Mouse (Mus musculus): ENCODE results near the gene Pik3c2g. TPM values are rescaled to one million over a fixed set of nuclear protein-coding genes. Genes with fewer than 3 reads are reported as not detected.

The Pik3c2g gene
- polyA plus RNA-seq (2015; fragmentation: Nextera tagmentation; extraction: Ambion mirVana): 0.05 and 0.10 TPM in 2 replicates

DNA sequence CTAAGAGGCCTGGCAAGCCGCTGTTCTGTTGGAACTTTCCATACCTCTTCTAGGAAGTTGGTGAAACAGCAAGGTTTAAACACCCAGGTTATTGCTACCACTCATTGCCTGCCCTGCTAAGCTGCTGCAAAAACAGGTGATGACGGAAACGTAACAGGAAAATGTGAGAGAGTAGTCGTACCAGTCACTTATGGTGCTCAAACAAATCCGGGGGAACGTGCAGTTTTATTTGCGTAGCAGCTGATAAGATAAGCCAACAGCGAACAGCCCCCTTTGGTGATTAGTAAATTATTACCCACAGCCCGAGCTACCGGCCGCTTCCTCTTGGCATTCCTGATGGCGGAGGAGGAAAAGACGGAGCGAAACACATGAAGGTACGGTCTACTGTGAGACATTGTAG is at the start of gene Pik3c2g:
Gene Pik3c2g (plus strand): TSS at position 330 of the 400 bp plus-strand sequence.
- H3K4me2 ChIP-seq (replicated peaks): no peak within 1 kb of the TSS
- WGBS: 89% methylated on average over 15 of the region's 15 CpGs
- no peak within 1 kb of the TSS for H3K4me3 ChIP-seq
- H3K9me3 ChIP-seq: no peaks in the 10 kb centered on the region
- ATAC-seq (replicated peaks): no peak
- no peak within 1 kb of the TSS for H3K9ac ChIP-seq (replicated peaks)
- H3K4me1 ChIP-seq: no peaks in the 10 kb centered on the region
- no peaks in the 10 kb centered on the region for H3K36me3 ChIP-seq
- no peaks in the 10 kb centered on the region for H3K27me3 ChIP-seq
- H3K27ac ChIP-seq (replicated peaks): no peak within 1 kb of the TSS

DNA sequence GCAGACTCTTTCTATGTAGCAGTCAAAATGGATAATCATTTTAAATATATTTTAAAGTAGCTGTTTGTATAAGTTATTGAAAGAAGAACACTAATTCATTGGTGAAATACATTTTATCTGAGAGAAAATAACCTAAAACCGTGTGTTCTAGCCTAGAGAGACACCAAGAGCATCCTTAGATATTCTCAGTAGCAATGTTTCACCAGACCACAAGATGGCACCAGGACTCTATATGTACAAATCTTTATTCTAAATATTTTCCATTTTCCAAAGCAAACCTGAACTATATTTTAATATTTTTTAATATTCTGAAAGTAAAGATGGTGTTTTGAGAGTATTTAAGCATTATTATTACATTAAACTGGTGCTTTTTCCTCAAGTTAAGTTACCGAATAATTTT is 48.6 kb upstream of the Pik3c2g start:
- Histone ChIP-seq H3K4me1 (no peaks in the 10 kb centered on the region), H3K27me3 (no peaks in the 10 kb centered on the region), H3K9ac (replicated peaks) (no peak overlapping the region), H3K4me2 (replicated peaks) (no peak overlapping the region), H3K9me3 (no peaks in the 10 kb centered on the region), H3K27ac (replicated peaks) (no peak overlapping the region), H3K4me3 (no peak overlapping the region), H3K36me3 (no peaks in the 10 kb centered on the region)
- ATAC-seq (replicated peaks): no peak
- WGBS: 59% methylated on average over 2 of the region's 2 CpGs

DNA sequence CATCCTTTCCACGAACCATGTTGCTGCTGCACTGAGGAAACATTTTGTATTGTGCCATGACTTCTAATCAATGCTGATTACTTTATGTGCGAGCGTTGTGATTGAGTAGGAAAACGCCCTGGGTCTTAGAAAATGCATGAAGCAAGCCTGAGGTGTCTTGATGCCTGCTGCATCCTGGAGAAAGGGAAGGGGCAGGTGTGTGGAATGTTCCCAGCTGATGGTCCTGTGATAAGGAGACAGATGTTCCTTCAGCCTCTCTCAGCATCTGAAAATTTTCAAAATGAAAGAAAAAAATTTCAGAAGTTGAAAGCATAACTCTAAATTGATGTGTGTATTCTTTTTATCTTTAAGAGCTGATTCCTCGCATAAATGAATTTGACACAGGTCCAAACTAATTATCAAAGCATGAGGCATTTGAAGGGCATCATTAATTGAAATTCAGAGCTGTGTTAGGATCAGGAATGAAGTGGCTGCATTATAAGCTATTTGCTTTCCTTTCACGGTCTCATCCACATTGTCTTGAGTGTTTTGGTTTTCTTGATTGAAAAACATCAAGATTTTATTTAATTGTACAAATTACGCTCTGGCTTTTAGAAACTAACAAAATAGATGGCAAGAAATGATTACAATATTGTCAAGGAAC is 31.4 kb upstream of the Pik3c2g start:
- no peak overlapping the region for H3K9ac ChIP-seq (replicated peaks)
- no peaks in the 10 kb centered on the region for H3K36me3 ChIP-seq
- ATAC-seq (replicated peaks): peak; percentile 48; the same call in 1 of the 2 replicates
- no peak overlapping the region for H3K4me3 ChIP-seq
- no peak overlapping the region for H3K4me2 ChIP-seq (replicated peaks)
- 52% methylated on average over 7 of the region's 7 CpGs for WGBS
- no peaks in the 10 kb centered on the region for H3K9me3 ChIP-seq
- no peaks in the 10 kb centered on the region for H3K4me1 ChIP-seq
- H3K27me3 ChIP-seq: no peaks in the 10 kb centered on the region
- H3K27ac ChIP-seq (replicated peaks): 0 out of 2 replicates have a peak overlapping the region, but pooled peaks have one; percentile 34

GRCm38 (mm10) chr6:139569211-139569610 is 17.8 kb upstream of the Pik3c2g start:
- H3K36me3 ChIP-seq: no peaks in the 10 kb centered on the region
- no peak overlapping the region for H3K4me3 ChIP-seq
- H3K4me2 ChIP-seq (replicated peaks): no peak overlapping the region
- no peaks in the 10 kb centered on the region for H3K4me1 ChIP-seq
- no peak overlapping the region for H3K9ac ChIP-seq (replicated peaks)
- WGBS: 21% methylated on average over 7 of the region's 7 CpGs
- H3K27ac ChIP-seq (replicated peaks): no peak overlapping the region
- ATAC-seq (replicated peaks): no peak
- H3K27me3 ChIP-seq: no peaks in the 10 kb centered on the region
- no peaks in the 10 kb centered on the region for H3K9me3 ChIP-seq

DNA sequence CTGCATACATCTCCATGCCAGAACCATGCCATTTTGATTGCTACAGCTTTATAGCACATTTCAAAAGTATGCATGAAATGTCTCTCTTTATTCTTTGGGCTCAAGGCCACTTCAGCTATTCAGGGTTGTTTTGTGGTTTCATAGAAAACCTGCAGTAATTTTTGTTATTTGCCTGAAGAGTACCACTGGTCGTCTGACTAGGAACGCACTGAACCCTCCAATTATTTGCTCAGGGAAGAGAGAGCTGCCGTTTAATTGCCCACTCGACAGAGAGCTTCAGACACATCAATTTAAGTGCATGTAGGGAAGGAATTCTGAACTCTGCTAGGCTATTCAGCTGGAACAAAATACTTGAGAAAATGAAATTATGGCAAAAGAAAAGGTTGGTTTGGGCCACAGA is 11.2 kb upstream of the Pik3c2g start:
- 47% methylated on average over 4 of the region's 4 CpGs for WGBS
- no peaks in the 10 kb centered on the region for H3K36me3 ChIP-seq
- H3K27me3 ChIP-seq: no peaks in the 10 kb centered on the region
- H3K27ac ChIP-seq (replicated peaks): no peak overlapping the region
- H3K4me1 ChIP-seq: no peaks in the 10 kb centered on the region
- no peak overlapping the region for H3K4me3 ChIP-seq
- no peak overlapping the region for H3K4me2 ChIP-seq (replicated peaks)
- H3K9ac ChIP-seq (replicated peaks): no peak overlapping the region
- H3K9me3 ChIP-seq: no peaks in the 10 kb centered on the region
- no peak for ATAC-seq (replicated peaks)

DNA sequence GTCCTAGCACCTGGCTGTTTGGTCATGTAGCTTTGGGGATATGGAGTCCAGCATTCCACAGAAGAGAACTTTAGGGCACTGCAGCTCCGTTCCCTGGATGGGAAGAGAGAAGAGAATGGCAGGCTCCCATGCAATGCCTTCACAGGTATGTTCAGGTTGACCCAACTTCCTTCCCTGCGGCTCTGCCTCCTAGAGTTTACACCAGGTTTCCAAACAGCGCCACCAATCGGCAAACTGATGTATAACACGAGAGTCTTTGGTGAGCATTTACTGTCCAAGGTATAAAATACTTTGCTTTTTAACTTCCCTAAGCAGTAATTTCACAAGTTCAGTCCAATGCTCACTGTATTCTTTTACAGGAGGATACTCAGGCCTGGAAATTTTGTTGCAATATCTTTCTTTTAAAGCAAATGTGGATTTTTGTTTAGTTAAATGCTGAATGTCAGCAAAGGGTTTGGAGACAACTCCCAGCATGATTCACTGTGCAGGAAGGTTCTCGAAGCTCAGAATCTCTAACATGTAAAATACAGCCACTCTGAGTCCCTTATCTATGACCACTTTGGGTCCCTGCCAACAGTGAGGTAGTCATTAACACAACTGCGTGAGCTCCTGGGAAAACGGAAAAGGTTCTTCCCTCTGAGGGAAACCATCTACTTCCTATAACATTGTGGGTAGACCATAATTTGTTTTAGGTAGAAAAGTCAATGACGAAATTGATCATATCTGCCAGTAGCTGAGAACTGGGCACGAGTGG is 10.6 kb upstream of the Pik3c2g start:
- Histone ChIP-seq H3K4me2 (replicated peaks) (no peak overlapping the region), H3K4me1 (no peaks in the 10 kb centered on the region), H3K36me3 (no peaks in the 10 kb centered on the region), H3K9ac (replicated peaks) (no peak overlapping the region), H3K27me3 (no peaks in the 10 kb centered on the region), H3K27ac (replicated peaks) (no peak overlapping the region), H3K9me3 (no peaks in the 10 kb centered on the region), H3K4me3 (no peak overlapping the region)
- no peak for ATAC-seq (replicated peaks)
- 74% methylated on average over 10 of the region's 10 CpGs for WGBS

- ATAC-seq (replicated peaks): peak; percentile 58; the same call in 1 of the 2 replicates
- 58% methylated on average over 18 of the region's 18 CpGs for WGBS
- H3K9ac ChIP-seq (replicated peaks): no peak overlapping the region
- H3K4me1 ChIP-seq: no peaks in the 10 kb centered on the region
- H3K4me3 ChIP-seq: no peak overlapping the region
- no peak overlapping the region for H3K27ac ChIP-seq (replicated peaks)
- no peaks in the 10 kb centered on the region for H3K36me3 ChIP-seq
- no peaks in the 10 kb centered on the region for H3K27me3 ChIP-seq
- 0 out of 2 replicates have a peak overlapping the region, but pooled peaks have one; percentile 19 for H3K4me2 ChIP-seq (replicated peaks)
- H3K9me3 ChIP-seq: no peaks in the 10 kb centered on the region
Measured at GRCm38 (mm10) chr6:139577026-139577861, 9.8 kb upstream of the Pik3c2g start.

DNA sequence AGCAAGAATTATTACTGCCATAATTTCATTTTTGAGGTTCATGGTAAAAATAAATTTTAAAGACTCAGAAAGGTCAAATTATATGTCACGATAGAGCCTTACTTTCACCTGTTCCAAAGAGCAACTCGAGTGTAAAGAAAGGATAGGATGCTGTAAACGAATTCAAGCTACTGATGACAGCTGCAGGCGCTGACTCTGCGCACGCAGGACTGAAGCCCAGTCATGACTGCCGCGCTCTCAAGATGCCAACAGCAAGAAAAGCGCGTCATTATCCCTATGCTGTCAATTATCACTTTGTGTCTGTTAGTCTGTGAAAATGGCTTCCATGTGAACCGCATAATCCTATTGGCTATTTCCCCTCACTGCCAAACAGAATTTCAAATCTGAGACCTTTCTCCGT is 457 bp downstream of the Pik3c2g start:
- Histone ChIP-seq H3K9ac (replicated peaks) (no peak overlapping the region), H3K27ac (replicated peaks) (no peak overlapping the region), H3K4me3 (no peak overlapping the region), H3K4me2 (replicated peaks) (no peak overlapping the region), H3K36me3 (no peaks in the 10 kb centered on the region), H3K27me3 (no peaks in the 10 kb centered on the region), H3K9me3 (no peaks in the 10 kb centered on the region), H3K4me1 (no peaks in the 10 kb centered on the region)
- 75% methylated on average over 12 of the region's 12 CpGs for WGBS
- ATAC-seq (replicated peaks): no peak

DNA sequence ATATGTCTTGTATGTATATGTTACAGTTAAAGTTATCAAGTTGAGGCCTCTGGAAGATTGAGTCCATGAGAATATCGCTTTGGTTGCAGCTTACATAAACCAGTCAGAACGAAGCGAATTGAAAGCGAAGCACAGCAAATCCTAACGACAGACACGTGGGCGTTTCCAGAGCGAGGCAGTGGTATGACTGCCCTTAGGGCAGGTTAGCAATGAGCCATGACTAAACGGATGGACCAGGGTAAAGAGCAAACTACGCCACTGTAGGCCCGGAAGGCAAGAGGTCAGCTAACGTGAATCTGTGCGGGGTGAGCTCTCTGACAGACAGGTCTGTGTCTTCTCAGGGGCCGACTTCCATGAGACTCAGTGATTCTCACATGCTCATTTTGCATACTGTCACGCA is 1.4 kb downstream of the Pik3c2g start:
- no peak overlapping the region for H3K9ac ChIP-seq (replicated peaks)
- H3K4me3 ChIP-seq: no peak overlapping the region
- no peaks in the 10 kb centered on the region for H3K27me3 ChIP-seq
- 60% methylated on average over 15 of the region's 15 CpGs for WGBS
- H3K4me2 ChIP-seq (replicated peaks): no peak overlapping the region
- ATAC-seq (replicated peaks): no peak; the same call in 1 of the 2 replicates
- no peaks in the 10 kb centered on the region for H3K4me1 ChIP-seq
- no peak overlapping the region for H3K27ac ChIP-seq (replicated peaks)
- H3K9me3 ChIP-seq: no peaks in the 10 kb centered on the region
- no peaks in the 10 kb centered on the region for H3K36me3 ChIP-seq

DNA sequence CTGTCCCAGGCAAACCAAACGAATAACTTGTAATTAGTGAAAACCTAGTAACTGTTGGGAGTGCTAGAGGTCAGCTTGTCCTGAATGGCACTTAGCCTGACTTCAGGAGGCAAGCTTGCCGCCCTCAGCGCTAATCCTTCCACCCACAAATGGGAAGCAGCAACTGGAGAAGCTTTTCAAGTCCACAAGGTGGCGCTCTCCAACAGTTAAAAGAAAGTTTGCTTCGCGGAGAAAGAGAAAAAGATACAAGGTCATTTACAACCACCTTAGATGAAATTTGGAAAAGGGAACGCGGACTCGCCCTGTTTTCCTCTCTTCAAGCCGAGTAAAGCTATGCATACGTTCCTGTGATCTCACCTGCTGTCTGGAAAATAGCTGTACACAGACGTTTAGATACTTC is 2.3 kb downstream of the Pik3c2g start:
- Histone ChIP-seq H3K9me3 (no peaks in the 10 kb centered on the region), H3K9ac (replicated peaks) (no peak overlapping the region), H3K27ac (replicated peaks) (no peak overlapping the region), H3K4me1 (no peaks in the 10 kb centered on the region), H3K4me3 (no peak overlapping the region), H3K4me2 (replicated peaks) (no peak overlapping the region), H3K36me3 (no peaks in the 10 kb centered on the region), H3K27me3 (no peaks in the 10 kb centered on the region)
- 0 out of 2 replicates have a peak, but pooled peaks have one; percentile 38 for ATAC-seq (replicated peaks)
- WGBS: 10% methylated on average over 12 of the region's 12 CpGs

DNA sequence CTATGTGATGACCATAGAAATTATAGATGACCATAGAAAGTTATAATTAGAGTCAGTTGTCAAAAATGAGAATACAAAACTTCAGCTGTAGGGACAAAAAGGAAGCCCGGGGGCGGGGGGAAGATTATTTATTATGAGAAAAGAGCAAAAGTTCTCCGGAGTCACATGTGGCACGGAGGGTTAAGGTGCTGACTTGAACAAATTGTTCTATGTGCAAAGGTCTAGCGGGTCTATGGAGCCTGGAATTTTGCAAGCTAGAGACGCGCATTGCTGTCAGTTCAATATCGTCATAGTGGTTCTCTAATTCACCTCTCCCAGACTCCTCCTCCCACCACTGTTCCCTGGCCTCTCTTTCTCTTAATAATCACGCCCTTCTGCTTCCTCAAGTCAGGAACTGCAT is 2.8 kb downstream of the Pik3c2g start:
- Histone ChIP-seq H3K4me2 (replicated peaks) (no peak overlapping the region), H3K4me3 (no peak overlapping the region), H3K27me3 (no peaks in the 10 kb centered on the region), H3K27ac (replicated peaks) (no peak overlapping the region), H3K4me1 (no peaks in the 10 kb centered on the region), H3K36me3 (no peaks in the 10 kb centered on the region), H3K9ac (replicated peaks) (no peak overlapping the region), H3K9me3 (no peaks in the 10 kb centered on the region)
- 77% methylated on average over 9 of the region's 9 CpGs for WGBS
- ATAC-seq (replicated peaks): no peak

GRCm38 (mm10) chr6:139592081-139592480 is 5.1 kb downstream of the Pik3c2g start:
- no peak overlapping the region for H3K4me2 ChIP-seq (replicated peaks)
- WGBS: 55% methylated on average over 3 of the region's 3 CpGs
- ATAC-seq (replicated peaks): no peak
- H3K4me1 ChIP-seq: no peaks in the 10 kb centered on the region
- no peaks in the 10 kb centered on the region for H3K36me3 ChIP-seq
- no peaks in the 10 kb centered on the region for H3K9me3 ChIP-seq
- no peak overlapping the region for H3K27ac ChIP-seq (replicated peaks)
- H3K4me3 ChIP-seq: no peak overlapping the region
- H3K27me3 ChIP-seq: no peaks in the 10 kb centered on the region
- no peak overlapping the region for H3K9ac ChIP-seq (replicated peaks)
